Comparison of ENCODE assay signal across 7 mouse cellular contexts in genomic region chr2:156143367-156143766, GRCm38 (mm10). TPM values are rescaled to one million over a fixed set of nuclear protein-coding genes. Genes with fewer than 3 reads are reported as not detected.
DNase-seq lines count a peak whose midpoint lies in the region; ATAC-seq and TF ChIP-seq lines count a peak whose summit lies in the region.

No protein-coding gene starts in this region.

- peak; percentile 46 for ATAC-seq in erythroblast, adult 5-6 weeks (replicated peaks; ENCODE audit: low FRiP score, poor library complexity, severe bottlenecking)
- ATAC-seq in limb, embryonic 13.5 days (ENCODE audit: low FRiP score, low read depth): no peak
- ATAC-seq in neural tube, embryonic 15.5 days (ENCODE audit: low FRiP score): no peak

- H3K4me3 ChIP-seq in thymus, adult 2 months (ENCODE audit: control insufficient read depth, insufficient read depth, low read length): peak overlapping the region; percentile 81
- H3K4me3 ChIP-seq in limb, embryonic 13.5 days: peak overlapping the region; percentile 89
- peak overlapping the region; percentile 86 for H3K4me3 ChIP-seq in neural tube, embryonic 15.5 days (replicated peaks)

- no peaks in the 10 kb centered on the region for H3K9me3 ChIP-seq in limb, embryonic 13.5 days
- H3K9me3 ChIP-seq in neural tube, embryonic 15.5 days (replicated peaks): no peaks in the 10 kb centered on the region

- peaks cover 3% of the 10 kb centered on the region for H3K4me1 ChIP-seq in thymus, adult 2 months (replicated peaks; ENCODE audit: control insufficient read depth, insufficient read depth, low read length)
- peaks cover 17% of the 10 kb centered on the region for H3K4me1 ChIP-seq in limb, embryonic 13.5 days
- H3K4me1 ChIP-seq in neural tube, embryonic 15.5 days: peaks cover 19% of the 10 kb centered on the region

- no peak for TF ChIP-seq POLR2A in thymus, adult 2 months (IDR thresholded peaks at IDR 0.05; ENCODE audit: control insufficient read depth, extremely low read depth, insufficient read depth, low read length, poor library complexity)

- peak overlapping the region; percentile 91 for H3K9ac ChIP-seq in limb, embryonic 13.5 days
- peak overlapping the region; percentile 90 for H3K9ac ChIP-seq in neural tube, embryonic 15.5 days (replicated peaks)

- peaks cover 20% of the 10 kb centered on the region for H3K36me3 ChIP-seq in thymus, adult 2 months (ENCODE audit: control insufficient read depth, insufficient read depth, low read length)
- H3K36me3 ChIP-seq in limb, embryonic 13.5 days: peaks cover 28% of the 10 kb centered on the region
- peaks cover 28% of the 10 kb centered on the region for H3K36me3 ChIP-seq in neural tube, embryonic 15.5 days

- peak overlapping the region; percentile 46; the same call in 1 of the 2 replicates for H3K27ac ChIP-seq in thymus, adult 2 months (ENCODE audit: control insufficient read depth, insufficient read depth, low read length)
- H3K27ac ChIP-seq in limb, embryonic 13.5 days: peak overlapping the region; percentile 95
- H3K27ac ChIP-seq in neural tube, embryonic 15.5 days (replicated peaks): peak overlapping the region; percentile 95

- no peaks in the 10 kb centered on the region for H3K27me3 ChIP-seq in thymus, adult 2 months (ENCODE audit: control insufficient read depth, insufficient read depth, low read length)
- no peaks in the 10 kb centered on the region for H3K27me3 ChIP-seq in limb, embryonic 13.5 days
- no peaks in the 10 kb centered on the region for H3K27me3 ChIP-seq in neural tube, embryonic 15.5 days (replicated peaks)

- 5% methylated on average over 16 of the region's 16 CpGs for WGBS in thymus, adult 2 months
- 1% methylated on average over 16 of the region's 16 CpGs for WGBS in limb, embryonic 13.5 days
- 1% methylated on average over 16 of the region's 16 CpGs for WGBS in neural tube, embryonic 15.5 days

- no peak for TF ChIP-seq CTCF in thymus, adult 2 months (IDR thresholded peaks at IDR 0.05; ENCODE audit: borderline replicate concordance, control insufficient read depth, extremely low read depth, insufficient read depth, low read length, poor library complexity)

- H3K4me2 ChIP-seq in limb, embryonic 13.5 days (replicated peaks): peak overlapping the region; percentile 81
- H3K4me2 ChIP-seq in neural tube, embryonic 15.5 days: peak overlapping the region; percentile 77

- DNase-seq in thymus, adult 2 months: no peak
- no peak for DNase-seq in thymus, postnatal 0 days (ENCODE audit: low spot score)
- DNase-seq in ovary, postnatal 14 days (ENCODE audit: low spot score): no peak
- DNase-seq in thymus, adult 18-20 months: no peak

RNA-seq across cellular contexts. Expression of gene Romo1, which starts 0.5 kb away (rescaled TPM):
- polyA plus RNA-seq in thymus, adult 2 months (2012; rRNA removed): 214 and 241 TPM in 2 replicates
- 490 and 536 TPM in 2 replicates for polyA plus RNA-seq in thymus, postnatal 0 days (2015; fragmentation: Nextera tagmentation; extraction: Ambion mirVana)
- 25.4 and 29.3 TPM in 2 replicates for total RNA-seq in erythroblast, adult 5-6 weeks (2015; ENCODE audit: low replicate concordance)
- 12.7 TPM in 1 of 2 replicates, not detected in the other for total RNA-seq in erythroblast, adult 5-6 weeks (2017; ENCODE audit: low replicate concordance)
- 382 and 393 TPM in 2 replicates for polyA plus RNA-seq in limb, embryonic 13.5 days (2015; fragmentation: Nextera tagmentation; extraction: Ambion mirVana)
- polyA plus RNA-seq in neural tube, embryonic 15.5 days (2015; fragmentation: Nextera tagmentation; extraction: Ambion mirVana): 444 and 463 TPM in 2 replicates

RNA-seq across cellular contexts. Expression of gene Nfs1, which starts 0.6 kb away (rescaled TPM):
- polyA plus RNA-seq in thymus, adult 2 months (2012; rRNA removed): 52.7 and 53.8 TPM in 2 replicates
- polyA plus RNA-seq in thymus, postnatal 0 days (2015; fragmentation: Nextera tagmentation; extraction: Ambion mirVana): 51.4 and 51.5 TPM in 2 replicates
- total RNA-seq in erythroblast, adult 5-6 weeks (2015; ENCODE audit: low replicate concordance): 6.3 and 17.8 TPM in 2 replicates
- total RNA-seq in erythroblast, adult 5-6 weeks (2017; ENCODE audit: low replicate concordance): 12.8 and 13.7 TPM in 2 replicates
- 36.1 and 36.6 TPM in 2 replicates for polyA plus RNA-seq in limb, embryonic 13.5 days (2015; fragmentation: Nextera tagmentation; extraction: Ambion mirVana)
- 29.6 and 40.3 TPM in 2 replicates for polyA plus RNA-seq in neural tube, embryonic 15.5 days (2015; fragmentation: Nextera tagmentation; extraction: Ambion mirVana)

RNA-seq across cellular contexts. Expression of gene Gm28036, which starts 16.5 kb away (rescaled TPM):
- polyA plus RNA-seq in thymus, adult 2 months (2012; rRNA removed): 7.1 and 7.5 TPM in 2 replicates
- 13.8 and 14.9 TPM in 2 replicates for polyA plus RNA-seq in thymus, postnatal 0 days (2015; fragmentation: Nextera tagmentation; extraction: Ambion mirVana)
- total RNA-seq in erythroblast, adult 5-6 weeks (2015; ENCODE audit: low replicate concordance): 0.42 and 15.8 TPM in 2 replicates
- total RNA-seq in erythroblast, adult 5-6 weeks (2017; ENCODE audit: low replicate concordance): 5.3 and 14.0 TPM in 2 replicates
- 15.4 and 20.3 TPM in 2 replicates for polyA plus RNA-seq in limb, embryonic 13.5 days (2015; fragmentation: Nextera tagmentation; extraction: Ambion mirVana)
- polyA plus RNA-seq in neural tube, embryonic 15.5 days (2015; fragmentation: Nextera tagmentation; extraction: Ambion mirVana): 11.0 and 12.1 TPM in 2 replicates

RNA-seq across cellular contexts. Expression of gene Rbm12, which starts 31.6 kb away (rescaled TPM):
- polyA plus RNA-seq in thymus, adult 2 months (2012; rRNA removed): 67.2 and 72.4 TPM in 2 replicates
- polyA plus RNA-seq in thymus, postnatal 0 days (2015; fragmentation: Nextera tagmentation; extraction: Ambion mirVana): 22.0 and 22.8 TPM in 2 replicates
- total RNA-seq in erythroblast, adult 5-6 weeks (2015; ENCODE audit: low replicate concordance): 21.1 and 22.7 TPM in 2 replicates
- 8.8 and 9.5 TPM in 2 replicates for total RNA-seq in erythroblast, adult 5-6 weeks (2017; ENCODE audit: low replicate concordance)
- 28.8 and 36.8 TPM in 2 replicates for polyA plus RNA-seq in limb, embryonic 13.5 days (2015; fragmentation: Nextera tagmentation; extraction: Ambion mirVana)
- 17.7 and 21.9 TPM in 2 replicates for polyA plus RNA-seq in neural tube, embryonic 15.5 days (2015; fragmentation: Nextera tagmentation; extraction: Ambion mirVana)

RNA-seq across cellular contexts. Expression of gene Cpne1, which starts 31.6 kb away (rescaled TPM):
- polyA plus RNA-seq in thymus, adult 2 months (2012; rRNA removed): 237 and 273 TPM in 2 replicates
- polyA plus RNA-seq in thymus, postnatal 0 days (2015; fragmentation: Nextera tagmentation; extraction: Ambion mirVana): 65.0 and 76.9 TPM in 2 replicates
- 13.2 and 13.6 TPM in 2 replicates for total RNA-seq in erythroblast, adult 5-6 weeks (2015; ENCODE audit: low replicate concordance)
- total RNA-seq in erythroblast, adult 5-6 weeks (2017; ENCODE audit: low replicate concordance): 6.4 and 16.7 TPM in 2 replicates
- polyA plus RNA-seq in limb, embryonic 13.5 days (2015; fragmentation: Nextera tagmentation; extraction: Ambion mirVana): 62.5 and 64.4 TPM in 2 replicates
- 28.3 and 35.3 TPM in 2 replicates for polyA plus RNA-seq in neural tube, embryonic 15.5 days (2015; fragmentation: Nextera tagmentation; extraction: Ambion mirVana)
